Mouse (Mus musculus): Measurements from ENCODE around the gene Clip3.

Clip3 gene

DNA sequence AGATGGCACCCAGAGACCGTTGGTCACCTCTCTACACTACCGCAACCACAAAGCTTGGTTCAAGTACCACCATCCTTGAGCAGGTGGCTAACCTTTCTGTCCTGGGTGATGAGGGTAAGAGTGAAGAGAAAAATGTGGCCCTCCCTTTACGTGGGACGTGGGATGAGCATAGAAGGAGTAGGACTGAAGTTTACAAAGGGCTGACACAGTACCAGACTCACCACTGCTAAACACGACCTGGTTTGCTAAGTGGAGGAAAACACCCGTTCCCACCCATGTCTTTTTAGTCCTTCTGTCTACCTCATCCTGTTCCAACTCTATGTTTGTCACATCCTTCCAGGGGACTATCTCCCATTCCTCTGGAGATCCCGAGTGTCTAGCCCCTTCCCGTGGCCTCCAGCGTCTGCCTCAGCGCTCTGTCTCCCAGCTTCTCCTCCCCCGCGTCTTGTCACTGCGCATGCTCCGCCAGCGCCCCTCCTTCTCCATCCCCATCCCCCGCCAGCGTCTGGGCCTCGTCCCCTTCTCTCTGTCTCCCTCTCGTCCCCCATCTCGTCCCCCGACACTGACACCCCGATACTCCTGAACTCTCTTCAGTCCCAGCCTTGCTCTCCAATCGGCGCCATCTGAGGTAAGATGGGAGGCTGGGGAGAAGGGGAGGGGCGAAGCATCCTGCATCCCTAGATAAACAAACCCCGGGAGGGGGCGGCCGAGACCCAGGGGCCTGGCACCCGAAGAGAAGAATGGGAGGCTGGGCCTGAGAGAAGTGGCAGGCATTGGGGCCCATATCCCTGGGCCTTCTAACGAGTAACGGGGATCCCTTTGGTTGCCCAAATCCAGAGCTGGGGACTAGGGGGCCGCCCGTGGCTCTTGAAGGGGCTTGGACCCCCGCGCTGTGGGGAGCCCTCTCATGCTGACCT is at the start of gene Clip3:
Clip3 (plus strand) TSS at position 514 of the 917 bp plus-strand sequence.
- DNase-seq (ENCODE audit: low spot score in 2 of 2) = no peak

- no peak for DNase-seq (ENCODE audit: low spot score in 2 of 2)
Measured at GRCm38 (mm10) chr7:30251956-30252954, 39.3 kb upstream of the Clip3 start.

GRCm38 (mm10) chr7:30265041-30265440 is 26.5 kb upstream of the Clip3 start:
- DNase-seq (ENCODE audit: low spot score in 2 of 2) = no peak

- no peak for DNase-seq (ENCODE audit: low spot score in 2 of 2)
Measured at GRCm38 (mm10) chr7:30265531-30265930, 26.0 kb upstream of the Clip3 start.

DNA sequence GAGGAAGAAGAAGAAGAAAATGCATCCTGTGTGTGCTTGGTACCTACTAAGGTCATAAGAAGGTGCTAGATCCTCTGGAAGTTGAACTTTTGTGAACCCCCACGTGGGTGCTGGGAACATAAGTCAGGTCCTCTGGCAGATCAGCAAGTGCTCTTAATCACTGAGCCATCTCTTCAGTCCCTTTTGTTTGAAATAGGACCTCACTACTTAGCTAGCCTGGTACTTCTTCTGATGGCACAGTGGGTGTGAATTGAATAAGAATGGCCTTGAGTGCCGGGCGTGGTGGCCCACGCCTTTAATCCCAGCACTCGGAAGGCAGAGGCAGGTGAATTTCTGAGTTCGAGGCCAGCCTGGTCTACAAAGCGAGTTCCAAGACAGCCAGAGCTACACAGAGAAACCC is 25.6 kb upstream of the Clip3 start:
- DNase-seq (ENCODE audit: low spot score in 2 of 2) = no peak

DNA sequence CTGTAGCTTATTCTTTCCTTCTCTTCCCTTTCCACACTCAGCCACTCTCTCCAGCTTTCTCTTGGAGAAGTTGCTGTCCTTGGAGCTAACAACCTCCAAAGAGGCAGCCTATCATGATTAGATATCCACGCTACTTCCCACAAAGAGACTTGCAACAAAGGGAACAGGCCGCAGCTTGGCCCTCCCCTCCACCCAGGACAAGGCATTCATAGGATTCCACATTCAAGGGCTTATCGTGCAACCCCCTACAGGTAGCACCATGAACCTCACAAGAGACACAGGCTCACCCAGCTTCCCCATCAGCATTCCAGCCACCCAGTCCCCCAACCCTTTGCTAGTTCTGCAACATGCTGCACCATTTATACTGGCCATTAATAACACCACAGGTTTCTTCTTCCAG is 24.7 kb upstream of the Clip3 start:
- no peak for DNase-seq (ENCODE audit: low spot score in 2 of 2)

- no peak for DNase-seq (ENCODE audit: low spot score in 2 of 2)
Measured at GRCm38 (mm10) chr7:30269641-30270040, 21.9 kb upstream of the Clip3 start.

DNA sequence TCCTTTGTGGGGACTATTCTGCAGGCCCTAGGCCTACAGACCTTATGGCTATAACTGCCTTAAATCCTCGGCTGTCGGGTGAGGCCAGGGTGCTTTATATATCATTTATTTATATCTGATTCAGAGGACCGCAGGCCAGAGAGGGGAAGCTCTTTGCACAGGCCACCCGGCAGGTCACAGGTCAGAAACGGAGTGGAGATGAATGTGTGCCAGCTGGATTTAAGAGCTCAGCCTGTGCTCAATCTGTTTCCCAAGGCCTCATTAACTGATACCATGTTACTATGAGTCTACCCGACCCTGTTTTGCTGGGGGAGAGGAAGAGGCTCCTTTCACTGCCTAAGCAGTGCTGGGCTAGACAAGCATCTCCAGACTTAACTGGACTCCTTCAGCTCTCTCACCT is 17.1 kb upstream of the Clip3 start:
- DNase-seq (ENCODE audit: low spot score in 2 of 2) = no peak

- DNase-seq (ENCODE audit: low spot score in 2 of 2) = no peak
Measured at GRCm38 (mm10) chr7:30278911-30279310, 12.6 kb upstream of the Clip3 start.

- DNase-seq (ENCODE audit: low spot score in 2 of 2) = no peak
Measured at GRCm38 (mm10) chr7:30279536-30279935, 12.0 kb upstream of the Clip3 start.

DNA sequence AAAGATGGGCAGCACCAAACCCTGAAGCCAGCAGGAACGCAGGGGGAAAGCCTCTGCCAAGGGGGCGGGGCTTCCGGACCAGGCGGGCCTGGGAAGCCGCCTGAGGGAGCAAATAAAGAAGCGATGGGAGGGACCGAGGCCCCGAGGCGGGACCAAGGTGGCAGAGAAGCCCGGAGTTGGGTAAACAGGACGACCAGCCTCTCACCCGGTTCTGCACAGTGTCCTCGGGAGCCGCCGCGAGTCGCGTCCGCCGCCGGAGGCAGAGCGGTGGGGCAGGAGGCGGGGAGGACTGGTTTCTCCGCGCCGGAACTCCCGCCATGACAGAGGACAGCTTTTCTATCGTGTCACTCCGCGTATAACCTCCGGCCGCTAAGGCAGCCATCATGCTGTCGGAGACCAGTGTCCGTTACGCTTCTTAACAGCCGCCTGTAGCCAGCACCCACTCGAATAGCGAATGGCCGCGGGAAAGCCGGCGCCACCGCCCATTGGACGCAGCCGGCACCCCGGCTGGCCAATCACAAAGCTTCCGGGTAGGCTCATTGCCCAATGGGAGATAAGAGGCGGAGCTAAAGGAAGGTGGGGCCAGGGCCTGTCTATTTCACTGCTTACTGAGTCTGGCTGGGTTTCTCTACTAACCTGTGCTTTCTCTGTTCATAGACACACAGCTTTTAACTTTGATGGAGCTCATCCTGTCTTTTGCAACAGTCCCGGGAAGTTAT is 11.4 kb upstream of the Clip3 start, which contains the start of the genes Thap8 and Wdr62:
Thap8 (plus strand) TSS at position 144 of the 719 bp plus-strand sequence.
Wdr62 (minus strand) TSS at position 469 of the 719 bp plus-strand sequence.
- DNase-seq (ENCODE audit: low spot score in 2 of 2) = peak; percentile 93 to 95

DNA sequence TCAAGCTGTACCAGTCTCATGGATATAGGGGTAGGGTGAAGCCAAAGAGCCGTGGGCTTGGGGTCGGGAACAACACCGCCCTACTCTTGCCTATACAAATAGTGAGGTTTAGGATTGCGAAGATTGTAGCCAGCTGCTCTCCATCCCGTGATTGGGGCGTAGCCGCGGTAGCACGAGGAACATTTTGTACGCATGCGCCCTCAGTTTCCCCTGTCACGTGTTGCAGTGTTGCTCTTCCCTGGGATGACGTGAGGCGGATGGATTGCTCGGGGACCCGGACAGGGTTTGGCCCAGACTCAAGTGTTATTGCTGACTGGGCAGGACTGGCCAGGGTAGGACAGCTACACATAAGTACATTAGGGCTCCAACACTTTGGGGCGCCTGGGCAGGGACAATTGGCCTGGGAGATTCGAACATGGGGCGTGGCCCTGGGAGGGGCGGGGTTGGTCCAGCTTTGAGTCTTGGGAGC is 10.8 kb upstream of the Clip3 start:
- DNase-seq (ENCODE audit: low spot score in 2 of 2) = peak; percentile 75 to 85

DNA sequence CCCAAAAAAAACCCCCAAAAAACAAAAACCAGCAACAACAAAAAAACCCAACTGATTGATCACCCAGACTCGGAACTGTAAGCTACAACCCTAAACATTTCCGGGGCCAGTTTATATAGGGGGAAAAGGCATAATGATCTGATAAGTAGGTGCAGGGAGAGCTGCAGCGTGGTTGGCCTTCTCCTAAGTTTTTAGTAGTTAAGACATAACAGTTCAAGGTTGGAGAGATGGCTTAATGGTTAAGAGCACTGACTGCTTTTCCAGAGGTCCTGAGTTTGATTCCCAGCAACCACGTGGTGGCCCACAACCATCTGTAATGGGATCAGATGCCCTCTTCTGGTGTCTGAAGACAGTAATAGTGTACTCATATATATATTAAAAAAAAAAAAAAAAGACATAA is 10.0 kb upstream of the Clip3 start:
- no peak for DNase-seq (ENCODE audit: low spot score in 2 of 2)

GRCm38 (mm10) chr7:30282740-30283139 is 8.8 kb upstream of the Clip3 start:
- no peak for DNase-seq (ENCODE audit: low spot score in 2 of 2)

DNA sequence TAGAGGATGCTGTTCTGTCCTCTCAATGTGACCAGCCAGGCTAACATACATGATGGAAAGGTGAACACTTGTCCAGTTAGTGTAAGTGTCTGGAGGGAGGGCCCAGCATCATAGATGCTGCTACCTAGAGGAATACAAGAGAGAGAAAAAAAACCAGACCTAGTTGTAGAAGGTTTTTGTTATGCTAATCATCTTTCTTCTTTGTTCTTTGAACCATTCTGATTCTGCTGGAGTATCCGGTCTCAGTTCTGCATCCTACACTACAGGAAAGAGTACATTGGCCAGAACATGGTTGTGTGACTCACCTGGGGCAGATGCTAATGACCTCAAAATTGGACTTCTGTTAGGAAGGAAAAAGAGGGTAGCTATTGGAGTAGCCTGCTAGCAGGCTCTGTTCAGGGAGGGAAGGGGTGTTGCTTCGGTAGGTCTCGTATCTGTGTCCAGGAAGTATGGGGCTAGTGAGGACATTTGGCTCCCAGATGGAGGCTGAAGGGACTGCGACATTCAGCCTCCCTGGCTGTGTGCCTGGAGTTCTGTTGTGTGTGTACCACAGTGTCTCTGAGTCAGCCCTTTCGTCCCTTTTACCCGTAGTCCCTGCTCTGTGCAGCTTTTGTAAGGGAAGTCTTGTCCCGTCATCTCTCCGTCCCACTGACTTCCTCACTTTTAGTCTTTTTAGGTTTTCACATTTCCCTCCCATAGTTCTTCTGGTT is 4.7 kb upstream of the Clip3 start:
- no peak for DNase-seq (ENCODE audit: low spot score in 2 of 2)

DNA sequence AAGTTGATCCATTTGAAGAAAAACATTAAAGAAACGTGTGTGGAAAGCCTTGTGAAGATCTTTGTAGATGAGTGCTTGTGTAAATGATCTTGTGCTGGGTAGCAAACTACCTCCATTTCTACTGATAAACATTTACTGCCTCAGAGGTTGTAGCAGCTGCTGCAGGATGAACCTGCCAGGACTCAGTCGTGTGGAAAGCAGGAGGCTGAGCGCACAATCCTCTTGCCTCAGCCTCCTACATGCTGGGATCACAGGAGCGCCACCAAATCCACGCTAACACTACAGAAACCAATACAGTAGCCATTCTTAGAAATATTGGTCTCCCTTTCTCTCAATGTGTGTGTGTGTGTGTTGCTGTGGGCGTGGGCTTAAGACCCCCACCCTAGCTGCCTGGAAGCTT is 3.5 kb upstream of the Clip3 start:
- DNase-seq (ENCODE audit: low spot score in 2 of 2) = no peak

GRCm38 (mm10) chr7:30289071-30289713 is 2.3 kb upstream of the Clip3 start:
- no peak for DNase-seq (ENCODE audit: low spot score in 2 of 2)

- no peak for DNase-seq (ENCODE audit: low spot score in 2 of 2)
Measured at GRCm38 (mm10) chr7:30289714-30290399, 1.7 kb upstream of the Clip3 start.

DNA sequence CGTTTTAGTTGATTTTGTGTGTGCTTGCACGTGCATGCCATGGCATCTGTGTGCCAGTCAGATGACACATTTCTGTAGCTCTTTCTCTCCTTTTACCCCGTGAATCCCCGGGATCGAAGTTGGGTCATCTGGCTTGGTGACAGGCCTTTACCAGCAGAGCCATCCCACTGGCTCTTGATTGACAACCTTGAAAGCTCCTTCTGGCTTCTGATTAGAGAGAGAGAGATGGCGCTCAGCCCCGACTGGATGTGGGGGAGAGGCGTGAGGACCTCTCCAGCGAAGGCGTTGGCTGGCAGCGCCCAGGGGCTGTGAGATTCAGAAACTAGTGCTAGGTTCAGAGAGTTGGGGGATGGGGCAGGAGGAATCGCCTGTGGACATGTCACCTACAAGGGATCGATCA is 2.3 kb downstream of the Clip3 start:
- DNase-seq (ENCODE audit: low spot score in 2 of 2) = no peak

- no peak for DNase-seq (ENCODE audit: low spot score in 2 of 2)
Measured at GRCm38 (mm10) chr7:30294296-30294695, 2.8 kb downstream of the Clip3 start.

Measured in spleen, postnatal 4 days (tissue).